Mouse (Mus musculus) limb, embryonic 13.5 days (tissue): Measurements from ENCODE around the gene Tnfaip8l1. TPM values are rescaled to one million over a fixed set of nuclear protein-coding genes. Genes with fewer than 3 reads are reported as not detected.
A peak's percentile ranks its signal among the peaks of the same experiment; 100 is the strongest.

Source experiments
- ATAC-seq: fragments of 200-750 bp; cut with Nextera tagmentation; 2 replicates; pipeline ENCODE4 v1.8.0; 2017; ENCODE audit warnings: low read depth, moderate number of reproducible peaks, moderate TSS enrichment; ENCODE audit not compliant: low FRiP score
- H3K27ac ChIP-seq: fragments of 300-500 bp; sonication (generic); 2 replicates; pipeline ENCODE4 v1.5.1; 2015; ENCODE audit warnings: inconsistent platforms, mild to moderate bottlenecking, moderate library complexity
- H3K27me3 ChIP-seq: fragments of 300-500 bp; sonication (generic); 2 replicates; pipeline ENCODE4 v1.6.1; 2015; ENCODE audit warnings: mild to moderate bottlenecking, inconsistent platforms
- H3K36me3 ChIP-seq: fragments of 300-500 bp; sonication (generic); 2 replicates; pipeline ENCODE4 v1.6.1; 2015; ENCODE audit warnings: inconsistent platforms, mild to moderate bottlenecking, moderate library complexity
- H3K4me1 ChIP-seq: fragments of 300-500 bp; sonication (generic); 2 replicates; pipeline ENCODE4 v1.6.1; 2015; ENCODE audit warnings: inconsistent platforms
- H3K4me2 ChIP-seq: fragments of 300-500 bp; sonication (generic); replicated peaks from 2 replicates; pipeline ENCODE4 v1.6.1; 2015; ENCODE audit warnings: inconsistent platforms, mild to moderate bottlenecking, moderate library complexity
- H3K4me3 ChIP-seq: fragments of 300-500 bp; sonication (generic); 2 replicates; pipeline ENCODE4 v1.5.1; 2015; ENCODE audit warnings: moderate library complexity, mild to moderate bottlenecking, inconsistent platforms
- H3K9ac ChIP-seq: fragments of 300-500 bp; sonication (generic); 2 replicates; pipeline ENCODE4 v1.6.1; 2015; ENCODE audit warnings: mild to moderate bottlenecking, inconsistent platforms
- H3K9me3 ChIP-seq: fragments of 300-500 bp; sonication (generic); 2 replicates; pipeline ENCODE4 v1.6.1; 2016; ENCODE audit warnings: inconsistent platforms
- WGBS: fragments of 180-500 bp; shearing (Covaris S2); methylation state at CpG from one replicate; pipeline ENCODE4 v1.1.7; 2015; 5-methylcytosine and 5-hydroxymethylcytosine counted together
- polyA plus RNA-seq: library from polyadenylated mRNA; unstranded; fragments of >200 nt; fragmentation: Nextera tagmentation; extraction: Ambion mirVana; gene quantifications from 2 replicates; pipeline ENCODE4 v1.2.1, GENCODE M21; 2015

Tnfaip8l1 gene
- polyA plus RNA-seq, 1 experiment from 2014 or later = 11.3 TPM

DNA sequence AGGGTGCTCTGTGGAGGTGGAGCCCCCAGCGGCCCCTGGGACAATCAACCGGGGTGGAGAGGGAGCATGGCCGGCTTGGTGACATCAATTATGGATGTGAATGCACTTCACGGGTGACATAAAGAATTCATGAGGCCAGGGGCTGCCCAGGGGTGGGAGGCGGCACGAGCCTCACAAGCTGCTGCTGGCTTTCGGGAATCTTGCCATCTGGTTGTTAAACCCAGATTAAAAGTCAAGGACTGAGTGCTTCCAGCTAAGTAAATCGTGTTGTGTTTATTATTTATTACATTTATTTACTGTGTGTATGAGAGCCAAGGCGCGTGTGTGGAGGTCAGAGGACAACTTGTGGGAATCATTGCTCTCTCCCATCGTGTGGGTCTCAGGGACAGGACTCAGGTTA is 3.4 kb downstream of the Tnfaip8l1 start:
- Histone ChIP-seq H3K9ac (no peak overlapping the region), H3K4me3 (no peak overlapping the region), H3K27me3 (peaks cover 8% of the 10 kb centered on the region), H3K4me1 (peaks cover 21% of the 10 kb centered on the region), H3K36me3 (no peaks in the 10 kb centered on the region), H3K9me3 (no peaks in the 10 kb centered on the region), H3K4me2 (no peak overlapping the region), H3K27ac (no peak overlapping the region)
- WGBS = 62% methylated on average over 11 of the region's 11 CpGs
- no peak for ATAC-seq

GRCm38 (mm10) chr17:56169830-56170229 is 7.6 kb downstream of the Tnfaip8l1 start:
- Histone ChIP-seq H3K9ac (no peak overlapping the region), H3K27me3 (no peaks in the 10 kb centered on the region), H3K4me1 (no peaks in the 10 kb centered on the region), H3K27ac (no peak overlapping the region), H3K4me3 (no peak overlapping the region), H3K36me3 (peaks cover 19% of the 10 kb centered on the region), H3K9me3 (no peaks in the 10 kb centered on the region), H3K4me2 (no peak overlapping the region)
- ATAC-seq = no peak
- WGBS = 63% methylated on average over 6 of the region's 6 CpGs

DNA sequence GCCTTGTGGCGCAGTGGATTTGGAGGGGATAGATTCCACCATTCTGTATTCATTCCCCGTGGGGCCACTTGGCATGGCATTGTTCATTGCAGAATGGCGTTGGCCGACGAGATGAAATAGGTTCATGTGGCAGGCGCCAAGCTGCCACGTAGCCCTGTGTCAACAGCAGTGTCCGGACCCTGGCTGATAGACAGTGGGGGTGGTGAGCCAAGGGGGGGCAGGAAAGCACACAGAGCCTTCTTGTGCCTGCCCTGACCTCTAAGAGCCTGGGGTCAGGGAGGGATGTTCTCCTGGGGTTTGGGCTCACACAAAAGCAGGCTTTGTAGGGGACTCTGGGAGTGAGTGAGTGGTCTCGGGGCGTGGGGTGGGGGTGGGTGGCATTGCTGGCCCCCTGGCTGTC is 8.4 kb downstream of the Tnfaip8l1 start:
- Histone ChIP-seq H3K4me2 (no peak overlapping the region), H3K36me3 (peaks cover 27% of the 10 kb centered on the region), H3K27me3 (no peaks in the 10 kb centered on the region), H3K27ac (no peak overlapping the region), H3K9me3 (no peaks in the 10 kb centered on the region), H3K4me1 (no peaks in the 10 kb centered on the region), H3K4me3 (no peak overlapping the region), H3K9ac (no peak overlapping the region)
- no peak for ATAC-seq
- whole genome bisulfite sequencing = 81% methylated on average over 10 of the region's 10 CpGs

- H3K27ac ChIP-seq = no peak overlapping the region
- no peak overlapping the region for H3K4me3 ChIP-seq
- H3K27me3 ChIP-seq = no peaks in the 10 kb centered on the region
- no peaks in the 10 kb centered on the region for H3K9me3 ChIP-seq
- peak overlapping the region; percentile 31; the same call in 1 of the 2 replicates for H3K9ac ChIP-seq
- ATAC-seq = no peak
- no peak overlapping the region for H3K4me2 ChIP-seq
- peaks cover 35% of the 10 kb centered on the region for H3K36me3 ChIP-seq
- 84% methylated on average over 9 of the region's 9 CpGs for WGBS
- H3K4me1 ChIP-seq = no peaks in the 10 kb centered on the region
These were observed 9.2 kb downstream of the Tnfaip8l1 start for GRCm38 (mm10) chr17:56171456-56171855.

GRCm38 (mm10) chr17:56171881-56172280 is 9.6 kb downstream of the Tnfaip8l1 start:
- Histone ChIP-seq H3K4me1 (no peaks in the 10 kb centered on the region), H3K9me3 (no peaks in the 10 kb centered on the region), H3K9ac (peak overlapping the region; percentile 31; the same call in 1 of the 2 replicates), H3K27ac (no peak overlapping the region), H3K4me3 (no peak overlapping the region), H3K4me2 (no peak overlapping the region), H3K27me3 (no peaks in the 10 kb centered on the region), H3K36me3 (peaks cover 39% of the 10 kb centered on the region)
- 93% methylated on average over 17 of the region's 17 CpGs for WGBS
- no peak for ATAC-seq

- Histone ChIP-seq H3K27ac (no peak overlapping the region), H3K4me2 (no peak overlapping the region), H3K9ac (no peak overlapping the region), H3K4me1 (no peaks in the 10 kb centered on the region), H3K36me3 (peaks cover 56% of the 10 kb centered on the region), H3K4me3 (no peak overlapping the region), H3K27me3 (no peaks in the 10 kb centered on the region), H3K9me3 (no peaks in the 10 kb centered on the region)
- no peak for ATAC-seq
- 54% methylated on average over 10 of the region's 10 CpGs for whole genome bisulfite sequencing
These were observed 11.2 kb downstream of the Tnfaip8l1 start for GRCm38 (mm10) chr17:56173401-56174046.

GRCm38 (mm10) chr17:56175416-56175815 is 13.1 kb downstream of the Tnfaip8l1 start:
- H3K4me2 ChIP-seq = no peak overlapping the region

GRCm38 (mm10) chr17:56182975-56183657 is 20.8 kb downstream of the Tnfaip8l1 start:
- Histone ChIP-seq H3K9me3 (no peaks in the 10 kb centered on the region), H3K27me3 (no peaks in the 10 kb centered on the region), H3K36me3 (peaks cover 58% of the 10 kb centered on the region), H3K4me2 (peak overlapping the region; percentile 95), H3K4me1 (peaks cover 25% of the 10 kb centered on the region), H3K9ac (peak overlapping the region; percentile 81), H3K4me3 (peak overlapping the region; percentile 79), H3K27ac (peak overlapping the region; percentile 58)
- 2% methylated on average over 14 of the region's 14 CpGs for WGBS
- ATAC-seq = peak; percentile 30

More at GRCm38 (mm10) chr17:56175416-56175815, 13.1 kb downstream of the Tnfaip8l1 start:
- no peaks in the 10 kb centered on the region for H3K4me1 ChIP-seq
- no peak overlapping the region for H3K9ac ChIP-seq
- H3K9me3 ChIP-seq = no peaks in the 10 kb centered on the region
- WGBS = 98% methylated on average over 3 of the region's 3 CpGs
- ATAC-seq = no peak
- H3K4me3 ChIP-seq = no peak overlapping the region
- H3K27me3 ChIP-seq = no peaks in the 10 kb centered on the region
- no peak overlapping the region for H3K27ac ChIP-seq
- H3K36me3 ChIP-seq = peaks cover 74% of the 10 kb centered on the region

GRCm38 (mm10) chr17:56183658-56184103 is 21.4 kb downstream of the Tnfaip8l1 start, which contains the start of gene Mydgf:
Gene Mydgf, minus strand, starts transcription at chr17:56183920.
- peaks cover 58% of the 10 kb centered on the region for H3K36me3 ChIP-seq
- peak within 1 kb of the TSS; percentile 58 for H3K27ac ChIP-seq
- ATAC-seq = peak; percentile 92

GRCm38 (mm10) chr17:56185281-56186141 is 23.2 kb downstream of the Tnfaip8l1 start:
- WGBS = 44% methylated on average over 11 of the region's 11 CpGs
- H3K4me2 ChIP-seq = peak overlapping the region; percentile 95
- ATAC-seq = peak; percentile 33; the same call in 1 of the 2 replicates
- H3K4me1 ChIP-seq = peaks cover 25% of the 10 kb centered on the region
- peaks cover 58% of the 10 kb centered on the region for H3K36me3 ChIP-seq
- H3K27ac ChIP-seq = peak overlapping the region; percentile 70
- no peaks in the 10 kb centered on the region for H3K27me3 ChIP-seq
- H3K9me3 ChIP-seq = no peaks in the 10 kb centered on the region
- no peak overlapping the region for H3K4me3 ChIP-seq
- H3K9ac ChIP-seq = peak overlapping the region; percentile 51

More at GRCm38 (mm10) chr17:56183658-56184103, 21.4 kb downstream of the Tnfaip8l1 start, which contains the start of gene Mydgf:
- Histone ChIP-seq H3K27me3 (no peaks in the 10 kb centered on the region), H3K9me3 (no peaks in the 10 kb centered on the region), H3K4me3 (peak within 1 kb of the TSS; percentile 79), H3K4me1 (peaks cover 25% of the 10 kb centered on the region), H3K9ac (peak within 1 kb of the TSS; percentile 81), H3K4me2 (peak within 1 kb of the TSS; percentile 95)
- WGBS = under 1% methylated on average over 47 of the region's 47 CpGs

- Histone ChIP-seq H3K4me2 (no peak overlapping the region), H3K27ac (no peak overlapping the region), H3K9me3 (no peaks in the 10 kb centered on the region), H3K4me1 (no peaks in the 10 kb centered on the region), H3K36me3 (peaks cover 94% of the 10 kb centered on the region), H3K9ac (no peak overlapping the region), H3K27me3 (no peaks in the 10 kb centered on the region), H3K4me3 (no peak overlapping the region)
- WGBS = 85% methylated on average over 6 of the region's 6 CpGs
- ATAC-seq = no peak
These were observed 29.0 kb downstream of the Tnfaip8l1 start for GRCm38 (mm10) chr17:56191266-56191665.
